Mouse (Mus musculus) kidney, adult 2 months (tissue): Measurements from ENCODE around the gene Npm1.

Experiments
- CTCF ChIP-seq: fragments of 200-500 bp; conservative IDR thresholded peaks from 2 replicates; pipeline ENCODE4 v1.5.1; 2011; ENCODE audit warnings: low read depth, mild to moderate bottlenecking, control low read depth, low read length, moderate library complexity, mixed read lengths; ENCODE audit not compliant: insufficient read depth, insufficient read length
- POLR2A ChIP-seq: fragments of 200-500 bp; IDR thresholded peaks from one replicate; pipeline ENCODE4 v1.6.1; 2011; ENCODE audit warnings: low read depth, low read length, control low read depth

DNA sequence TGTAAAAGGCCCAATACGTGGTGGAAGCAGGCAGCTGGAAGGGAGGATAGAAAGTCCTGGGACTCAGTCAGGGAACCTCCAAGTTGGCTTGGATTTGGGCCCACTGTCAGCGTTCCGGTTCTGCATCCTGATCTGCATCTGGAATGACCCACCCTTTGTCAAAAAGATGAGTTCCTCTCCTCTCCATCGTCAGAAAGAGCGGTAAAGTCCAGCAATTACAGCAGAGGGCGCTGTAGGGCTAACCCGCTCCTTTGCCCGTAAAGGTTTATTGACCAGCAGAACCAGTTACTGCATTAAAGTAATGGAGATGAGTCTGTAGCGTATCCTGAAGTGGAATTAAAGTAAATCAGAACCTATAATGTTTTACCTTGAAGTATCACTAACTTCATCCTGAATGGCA is 7.5 kb upstream of the Npm1 start:
- TF ChIP-seq CTCF (peak; percentile 79), POLR2A (no peak)
